Mouse (Mus musculus) brain, embryonic 14.5 days (tissue): Measurements from ENCODE around the gene Haus4.

Source experiments
- CTCF ChIP-seq: fragments of 200-500 bp; IDR thresholded peaks from 2 replicates; pipeline ENCODE4 v1.5.1; 2012; ENCODE audit warnings: inconsistent platforms, mild to moderate bottlenecking, moderate library complexity, borderline replicate concordance; ENCODE audit not compliant: insufficient read depth, insufficient read length; ENCODE audit errors: extremely low read depth
- POLR2A ChIP-seq: fragments of 200-500 bp; IDR thresholded peaks from 2 replicates; pipeline ENCODE4 v1.6.1; 2012; ENCODE audit warnings: mild to moderate bottlenecking, inconsistent platforms, borderline replicate concordance; ENCODE audit not compliant: poor library complexity, insufficient read depth, insufficient read length, severe bottlenecking; ENCODE audit errors: extremely low read depth

GRCm38 (mm10) chr14:54575031-54575430, 20.6 kb upstream of the Haus4 start:
- TF ChIP-seq CTCF (no peak), POLR2A (no peak)
